Mouse (Mus musculus): Measurements from ENCODE around the gene Snorc.

Snorc gene

DNA sequence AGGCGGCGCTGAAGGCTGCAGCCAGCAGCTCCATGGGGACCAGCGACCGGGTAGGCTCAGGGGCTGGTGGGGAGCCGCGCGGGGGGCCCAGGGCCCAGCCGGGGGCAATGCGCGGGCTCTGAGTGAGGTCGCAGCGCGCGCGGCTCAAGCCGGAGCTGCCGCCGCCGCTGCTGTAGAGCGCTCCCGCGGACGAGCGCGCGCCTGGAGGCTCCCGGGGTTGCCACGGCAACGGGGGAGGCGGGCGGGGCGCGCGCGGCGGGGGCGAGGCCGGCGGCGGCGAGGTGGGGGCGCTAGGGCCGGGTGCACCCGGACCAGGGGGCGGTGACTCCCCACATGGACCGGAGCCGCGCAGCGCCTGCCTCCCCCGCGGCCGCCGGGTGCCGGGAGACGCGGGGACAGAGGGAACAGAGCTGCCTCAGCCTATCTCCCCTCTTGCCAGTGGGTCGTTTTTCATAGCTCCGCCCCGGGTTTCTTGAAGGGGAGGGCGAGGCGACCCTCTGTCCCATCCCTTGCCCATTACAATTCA, 40.2 kb downstream of the Snorc start:
- peak in 1 of 2 experiments; percentile 37 for DNase-seq (ENCODE audit: low spot score in 2 of 2)

DNA sequence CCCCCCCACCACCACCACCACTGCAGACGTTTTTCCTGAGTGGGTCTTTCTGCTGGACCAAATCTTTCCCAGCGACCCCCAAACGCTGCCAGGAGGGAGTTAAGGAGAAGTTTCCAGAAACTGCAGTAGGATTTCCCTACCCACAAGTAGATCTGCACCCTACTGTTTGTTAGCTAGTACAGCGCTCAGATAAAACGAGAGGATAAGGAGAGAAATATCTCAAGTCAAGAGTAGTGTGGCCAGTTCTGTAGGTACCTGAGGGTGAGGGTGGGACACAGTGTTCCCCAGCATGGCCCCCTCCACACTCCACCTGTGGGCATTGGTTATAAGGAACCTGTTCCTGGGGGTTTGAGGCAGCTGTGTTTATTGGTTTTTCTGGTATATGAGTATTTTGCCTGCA, 40.8 kb downstream of the Snorc start:
- no peak for DNase-seq (ENCODE audit: low spot score in 2 of 2)

DNA sequence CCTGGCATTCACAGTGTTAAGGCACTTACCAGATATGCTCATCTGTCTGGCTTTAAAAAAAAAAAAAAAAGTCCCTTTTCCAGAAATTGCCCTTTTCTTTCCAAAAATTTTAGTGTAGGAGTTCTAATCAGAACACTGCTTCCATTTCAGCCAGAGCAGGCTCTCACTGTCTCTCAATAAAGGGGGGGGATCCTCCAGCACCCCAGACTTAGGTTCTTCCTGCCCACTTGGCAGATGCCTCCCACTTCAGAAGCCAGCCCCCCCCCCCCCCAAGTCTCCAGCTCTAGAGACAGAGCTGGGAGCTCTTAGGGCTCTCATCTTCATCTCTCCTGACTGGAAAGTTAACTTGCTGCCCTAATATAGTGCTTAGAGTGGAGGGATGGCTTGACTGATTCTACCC, 50.4 kb downstream of the Snorc start:
- no peak for DNase-seq (ENCODE audit: low spot score in 2 of 2)

DNA sequence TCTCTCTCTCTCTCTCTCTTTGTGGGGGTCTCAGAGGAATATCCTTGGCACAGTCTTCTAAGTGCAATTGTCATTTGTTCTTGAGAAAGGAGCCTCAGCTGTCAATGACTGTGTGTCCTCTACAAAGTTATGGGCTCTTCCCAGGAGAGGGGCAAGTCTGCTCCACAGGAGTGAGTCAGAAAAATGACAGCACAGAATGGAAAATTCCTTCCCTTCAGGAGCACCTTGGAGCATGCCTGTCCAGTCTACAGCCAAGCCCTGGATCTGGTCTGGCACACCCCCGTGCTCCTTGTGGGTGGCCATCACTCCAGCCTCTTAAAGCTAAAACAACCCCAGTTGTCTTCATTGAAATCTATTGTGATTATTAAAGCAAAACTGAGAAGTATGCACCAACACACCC, 51.5 kb downstream of the Snorc start:
- DNase-seq (ENCODE audit: low spot score in 2 of 2): no peak

DNA sequence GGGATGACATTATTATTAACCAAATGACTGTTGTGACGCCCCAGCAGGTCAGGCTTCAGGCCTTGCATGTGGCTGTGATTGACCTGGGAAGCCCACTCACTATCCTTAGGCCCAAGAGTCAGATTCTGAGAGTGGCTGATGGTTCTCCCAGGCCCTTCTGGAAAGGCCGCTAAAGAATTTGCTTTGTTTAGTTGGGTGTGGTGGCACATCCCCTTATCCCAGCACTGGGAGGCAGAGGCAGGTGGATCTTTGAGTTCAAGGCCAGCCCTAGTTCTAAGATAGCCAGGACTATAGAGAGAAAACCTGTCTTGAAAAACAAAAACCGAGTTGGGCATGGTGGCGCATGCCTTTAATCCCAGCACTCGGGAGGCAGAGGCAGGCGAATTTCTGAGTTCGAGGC, 55.0 kb downstream of the Snorc start:
- DNase-seq (ENCODE audit: low spot score in 2 of 2): no peak
